Comparison of ENCODE assay signal across 7 mouse cellular contexts in the genomic region with DNA sequence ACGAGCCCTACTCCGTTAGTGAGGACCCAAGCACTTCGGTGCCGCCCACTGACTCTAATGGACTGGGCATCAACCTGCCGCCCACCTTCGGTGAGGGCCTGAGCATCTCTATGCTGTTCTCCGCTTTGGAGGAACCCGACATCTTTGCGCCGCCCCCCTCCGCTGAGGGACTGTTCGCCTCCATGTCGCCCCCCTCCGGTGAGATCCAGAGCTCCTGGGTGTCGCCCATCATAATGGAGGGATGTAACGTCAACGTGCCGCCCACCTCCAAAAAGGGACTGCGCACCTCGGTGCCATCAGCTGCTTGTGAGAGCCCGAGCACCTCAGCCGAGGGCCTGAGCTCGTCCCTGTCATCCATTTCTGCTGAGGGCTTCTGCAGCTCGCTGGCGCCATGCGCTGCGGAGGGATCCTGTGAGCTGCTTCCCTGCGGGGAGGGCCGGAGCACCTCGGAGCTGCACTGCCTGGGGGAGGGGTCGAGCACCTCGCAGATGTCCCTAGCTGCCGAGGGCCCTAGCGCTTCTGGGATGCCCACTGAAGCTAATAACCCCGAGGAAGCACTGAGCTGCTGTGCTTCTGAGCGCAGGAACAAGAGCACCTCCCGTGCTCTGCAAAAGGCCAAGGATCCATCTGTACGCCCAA. TPM values are rescaled to one million over a fixed set of nuclear protein-coding genes. Genes with fewer than 3 reads are reported as not detected.
A peak's percentile ranks its signal among the peaks of the same experiment; 100 is the strongest.
DNase-seq lines count a peak whose midpoint lies in the region; ATAC-seq and TF ChIP-seq lines count a peak whose summit lies in the region.

No protein-coding gene starts in this region.

- no peaks in the 10 kb centered on the region for H3K9me3 ChIP-seq in embryonic facial prominence, embryonic 12.5 days
- H3K9me3 ChIP-seq in limb, embryonic 10.5 days (replicated peaks) = no peaks in the 10 kb centered on the region
- H3K9me3 ChIP-seq in midbrain, embryonic 11.5 days (ENCODE audit: control insufficient read depth, low read length) = no peaks in the 10 kb centered on the region

- H3K9ac ChIP-seq in embryonic facial prominence, embryonic 12.5 days = peak overlapping the region; percentile 45
- peak overlapping the region; percentile 63 for H3K9ac ChIP-seq in midbrain, embryonic 11.5 days (ENCODE audit: low read length)

- no peaks in the 10 kb centered on the region for H3K4me1 ChIP-seq in embryonic facial prominence, embryonic 12.5 days
- no peaks in the 10 kb centered on the region for H3K4me1 ChIP-seq in limb, embryonic 10.5 days
- H3K4me1 ChIP-seq in midbrain, embryonic 11.5 days (ENCODE audit: control insufficient read depth, insufficient read depth, low read length) = no peaks in the 10 kb centered on the region
- H3K4me1 ChIP-seq in small intestine, adult 2 months (ENCODE audit: control insufficient read depth, insufficient read depth, insufficient read length, low read length) = peaks cover 6% of the 10 kb centered on the region; the same call in 1 of the 2 replicates

- H3K27ac ChIP-seq in embryonic facial prominence, embryonic 12.5 days = no peak overlapping the region
- peak overlapping the region; percentile 62; the same call in 1 of the 2 replicates for H3K27ac ChIP-seq in limb, embryonic 10.5 days
- no peak overlapping the region for H3K27ac ChIP-seq in midbrain, embryonic 11.5 days (ENCODE audit: low read depth, low read length)
- H3K27ac ChIP-seq in small intestine, adult 2 months (ENCODE audit: insufficient read depth, low read depth, low read length) = no peak overlapping the region

- ATAC-seq in embryonic facial prominence, embryonic 12.5 days (ENCODE audit: insufficient number of reproducible peaks, insufficient read depth, low FRiP score, low TSS enrichment) = peak; percentile 77
- ATAC-seq in midbrain, embryonic 11.5 days (ENCODE audit: low FRiP score) = peak; percentile 88

- H3K36me3 ChIP-seq in embryonic facial prominence, embryonic 12.5 days = no peaks in the 10 kb centered on the region
- 0 out of 2 replicates have a peak, but pooled peaks cover 6% of the 10 kb centered on the region for H3K36me3 ChIP-seq in limb, embryonic 10.5 days
- H3K36me3 ChIP-seq in midbrain, embryonic 11.5 days (ENCODE audit: control insufficient read depth, insufficient read depth, low read length) = no peaks in the 10 kb centered on the region
- H3K36me3 ChIP-seq in small intestine, adult 2 months (ENCODE audit: control insufficient read depth, insufficient read depth, low read length) = no peaks in the 10 kb centered on the region

- 17% methylated on average over 35 of the region's 38 CpGs for WGBS in embryonic facial prominence, embryonic 12.5 days
- WGBS in limb, embryonic 10.5 days = 10% methylated on average over 36 of the region's 38 CpGs
- 20% methylated on average over 38 of the region's 38 CpGs for WGBS in midbrain, embryonic 11.5 days
- 20% methylated on average over 38 of the region's 38 CpGs for WGBS in small intestine, adult 2 months

- peak overlapping the region; percentile 56 for H3K4me2 ChIP-seq in embryonic facial prominence, embryonic 12.5 days (replicated peaks)
- peak overlapping the region; percentile 73 for H3K4me2 ChIP-seq in midbrain, embryonic 11.5 days

- peak; percentile 73 to 83 for DNase-seq in adrenal gland, postnatal 36 days
- DNase-seq in heart, adult 18-20 months = peak; percentile 68 to 86
- DNase-seq in kidney, adult 18-20 months = peak; percentile 64
- peak; percentile 65 for DNase-seq in limb, embryonic 10.5 days (ENCODE audit: low spot score)
- DNase-seq in midbrain, embryonic 11.5 days (ENCODE audit: low spot score, missing footprints) = peak; percentile 94

- no peak for TF ChIP-seq CTCF in small intestine, adult 2 months (IDR thresholded peaks at IDR 0.05; ENCODE audit: extremely low read depth, insufficient read length, insufficient replicate concordance, low read depth, low read length)

- H3K27me3 ChIP-seq in embryonic facial prominence, embryonic 12.5 days = peaks cover 24% of the 10 kb centered on the region
- peaks cover 81% of the 10 kb centered on the region for H3K27me3 ChIP-seq in limb, embryonic 10.5 days (ENCODE audit: low read depth, poor library complexity, severe bottlenecking)
- H3K27me3 ChIP-seq in midbrain, embryonic 11.5 days (ENCODE audit: control insufficient read depth, insufficient read depth, low read length) = peaks cover 46% of the 10 kb centered on the region
- H3K27me3 ChIP-seq in small intestine, adult 2 months (ENCODE audit: control insufficient read depth, insufficient read depth, low read length) = no peaks in the 10 kb centered on the region

- TF ChIP-seq POLR2A in small intestine, adult 2 months (IDR thresholded peaks at IDR 0.05; ENCODE audit: low read depth, low read length) = no peak

- peak overlapping the region; percentile 50 for H3K4me3 ChIP-seq in embryonic facial prominence, embryonic 12.5 days
- H3K4me3 ChIP-seq in limb, embryonic 10.5 days = peak overlapping the region; percentile 62
- H3K4me3 ChIP-seq in midbrain, embryonic 11.5 days (ENCODE audit: low read depth, low read length) = peak overlapping the region; percentile 42
- peak overlapping the region; percentile 95 for H3K4me3 ChIP-seq in small intestine, adult 2 months (ENCODE audit: low read depth, low read length)

RNA-seq across cellular contexts. Expression of a gene that starts 1.2 kb away (rescaled TPM):
- total RNA-seq in adrenal gland, postnatal 36 days (2021) = 10 to 100 TPM; 11.6 to 12.0 TPM
- 36.3 and 38.3 TPM in 2 replicates for polyA plus RNA-seq in embryonic facial prominence, embryonic 12.5 days (2016; fragmentation: Nextera tagmentation; extraction: Ambion mirVana)
- total RNA-seq in heart, adult 18-20 months (2021) = 1 to 10 TPM; 3.7 to 5.4 TPM
- polyA plus RNA-seq in limb, embryonic 10.5 days (2016; fragmentation: Nextera tagmentation; extraction: Ambion mirVana) = 13.3 and 19.2 TPM in 2 replicates
- polyA plus RNA-seq in midbrain, embryonic 11.5 days (2014; fragmentation: Nextera tagmentation; extraction: Ambion mirVana) = 30.8 and 32.3 TPM in 2 replicates
- 1.8 and 2.2 TPM in 2 replicates for polyA plus RNA-seq in small intestine, adult 2 months (2012; rRNA removed)

RNA-seq across cellular contexts. Expression of a gene that starts 41.8 kb away (rescaled TPM):
- 10 to 100 TPM; 18.0 to 23.8 TPM for total RNA-seq in adrenal gland, postnatal 36 days (2021)
- 70.3 and 73.1 TPM in 2 replicates for polyA plus RNA-seq in embryonic facial prominence, embryonic 12.5 days (2016; fragmentation: Nextera tagmentation; extraction: Ambion mirVana)
- total RNA-seq in heart, adult 18-20 months (2021) = 1 to 10 TPM; 5.9 to 8.6 TPM
- 89.4 and 92.1 TPM in 2 replicates for polyA plus RNA-seq in limb, embryonic 10.5 days (2016; fragmentation: Nextera tagmentation; extraction: Ambion mirVana)
- polyA plus RNA-seq in midbrain, embryonic 11.5 days (2014; fragmentation: Nextera tagmentation; extraction: Ambion mirVana) = 69.9 and 73.2 TPM in 2 replicates
- 1.1 and 1.6 TPM in 2 replicates for polyA plus RNA-seq in small intestine, adult 2 months (2012; rRNA removed)

Comparison
In these comparisons a context has a peak if more than half of its experiments do, and no peak if none do; other contexts are left out.
1. H3K4me3 ChIP-seq: peak in every context shown above with its lines; median percentile 95 in small intestine, adult 2 months; 62 in limb, embryonic 10.5 days; 50 in embryonic facial prominence, embryonic 12.5 days; 42 in midbrain, embryonic 11.5 days.
2. RNA of a gene that starts 41.8 kb away (polyA plus RNA-seq): 89.4 to 92.1 TPM in limb, embryonic 10.5 days, 70.3 to 73.1 TPM in embryonic facial prominence, embryonic 12.5 days and 69.9 to 73.2 TPM in midbrain, embryonic 11.5 days; 1.1 to 1.6 TPM in small intestine, adult 2 months; every median in the first group is over 10 times any median in the second.
3. Peak in every context shown above with its lines, with median percentiles within 50 percentile points of each other: DNase-seq.